Mouse (Mus musculus) lung, postnatal 0 days (tissue): Measurements from ENCODE around the gene Tpgs1. TPM values are rescaled to one million over a fixed set of nuclear protein-coding genes. Genes with fewer than 3 reads are reported as not detected.
"Not testable (repeated sequence)": the region's sequence is repeated elsewhere in the genome, so short reads cannot be mapped to it uniquely, and the experiment has no call there.

Source experiments
- ATAC-seq: fragments of 200-750 bp; cut with Nextera tagmentation; 2 replicates; pipeline ENCODE4 v1.8.0; 2017; ENCODE audit warnings: moderate library complexity
- DNase-seq: peaks from one replicate; pipeline ENCODE4 v3.0.0-alpha.2; 2016; ENCODE audit warnings: low spot score
- H3K27ac ChIP-seq: fragments of 300-500 bp; sonication (generic); 2 replicates; pipeline ENCODE4 v1.5.1; 2014; ENCODE audit warnings: antibody characterized with exemption, mild to moderate bottlenecking, low read length, mixed read lengths
- H3K27me3 ChIP-seq: fragments of 300-500 bp; sonication (generic); replicated peaks from 2 replicates; pipeline ENCODE4 v1.6.1; 2014; ENCODE audit warnings: low read length, mixed read lengths; ENCODE audit not compliant: insufficient read depth
- H3K36me3 ChIP-seq: fragments of 300-500 bp; sonication (generic); 2 replicates; pipeline ENCODE4 v1.6.1; 2014; ENCODE audit warnings: low read length, mixed read lengths; ENCODE audit not compliant: insufficient read depth
- H3K4me1 ChIP-seq: fragments of 300-500 bp; sonication (generic); 2 replicates; pipeline ENCODE4 v1.6.1; 2014; ENCODE audit warnings: antibody characterized with exemption, low read depth, low read length, mixed read lengths; ENCODE audit not compliant: insufficient read depth
- H3K4me2 ChIP-seq: fragments of 300-500 bp; sonication (generic); replicated peaks from 2 replicates; pipeline ENCODE4 v1.6.1; 2014; ENCODE audit warnings: low read depth, mild to moderate bottlenecking, low read length, moderate library complexity, mixed read lengths
- H3K4me3 ChIP-seq: fragments of 300-500 bp; sonication (generic); 2 replicates; pipeline ENCODE4 v1.5.1; 2014; ENCODE audit warnings: low read depth, low read length
- H3K9ac ChIP-seq: fragments of 300-500 bp; sonication (generic); replicated peaks from 2 replicates; pipeline ENCODE4 v1.6.1; 2014; ENCODE audit warnings: low read depth, mild to moderate bottlenecking
- H3K9me3 ChIP-seq: fragments of 300-500 bp; sonication (generic); 2 replicates; pipeline ENCODE4 v1.6.1; 2016; ENCODE audit warnings: low read length, mixed read lengths
- CTCF ChIP-seq: IDR thresholded peaks from 2 replicates; pipeline ENCODE4 v1.5.1; 2016; ENCODE audit warnings: antibody characterized with exemption, mild to moderate bottlenecking
- EP300 ChIP-seq: IDR thresholded peaks from 2 replicates; pipeline ENCODE4 v1.6.1; 2016; ENCODE audit warnings: antibody characterized with exemption, mild to moderate bottlenecking, control low read depth
- WGBS: fragments of 180-500 bp; shearing (Covaris S2); extraction: QIAGEN DNeasy Blood & Tissue Kit; methylation state at CpG from one replicate; pipeline ENCODE4 v1.1.7; 2014; 5-methylcytosine and 5-hydroxymethylcytosine counted together
- polyA plus RNA-seq: library from polyadenylated mRNA; unstranded; fragments of >200 nt; fragmentation: Nextera tagmentation; extraction: Ambion mirVana; gene quantifications from 2 replicates; pipeline ENCODE4 v1.2.1, GENCODE M21; 2015

Tpgs1 gene
- polyA plus RNA-seq, 1 experiment from 2014 or later = 71.2 TPM

GRCm38 (mm10) chr10:79700676-79701075 lies 31.5 kb downstream of the Tpgs1 start:
- peak overlapping the region; percentile 88 for H3K27ac ChIP-seq
- WGBS = 27% methylated on average over 7 of the region's 7 CpGs
- no peaks in the 10 kb centered on the region for H3K9me3 ChIP-seq
- no peak for TF ChIP-seq EP300
- no peak for TF ChIP-seq CTCF
- DNase-seq = no peak
- no peak overlapping the region for H3K4me2 ChIP-seq
- H3K4me1 ChIP-seq = peaks cover 30% of the 10 kb centered on the region; the same call in 1 of the 2 replicates
- no peak overlapping the region for H3K4me3 ChIP-seq
- ATAC-seq = no peak
- no peaks in the 10 kb centered on the region for H3K27me3 ChIP-seq
- no peak overlapping the region for H3K9ac ChIP-seq
- H3K36me3 ChIP-seq = no peaks in the 10 kb centered on the region

- no peak overlapping the region for H3K9ac ChIP-seq
- no peaks in the 10 kb centered on the region for H3K36me3 ChIP-seq
- no peak overlapping the region for H3K4me2 ChIP-seq
- H3K27ac ChIP-seq = peak overlapping the region; percentile 88
- H3K4me1 ChIP-seq = peaks cover 33% of the 10 kb centered on the region; the same call in 1 of the 2 replicates
- TF ChIP-seq CTCF (no peak), EP300 (peak; percentile 56)
- peak; percentile 93 for DNase-seq
- no peaks in the 10 kb centered on the region for H3K9me3 ChIP-seq
- no peak overlapping the region for H3K4me3 ChIP-seq
- 26% methylated on average over 10 of the region's 10 CpGs for WGBS
- peak; percentile 70 for ATAC-seq
- no peaks in the 10 kb centered on the region for H3K27me3 ChIP-seq
Measured at GRCm38 (mm10) chr10:79701443-79702129, 32.4 kb downstream of the Tpgs1 start.

DNA sequence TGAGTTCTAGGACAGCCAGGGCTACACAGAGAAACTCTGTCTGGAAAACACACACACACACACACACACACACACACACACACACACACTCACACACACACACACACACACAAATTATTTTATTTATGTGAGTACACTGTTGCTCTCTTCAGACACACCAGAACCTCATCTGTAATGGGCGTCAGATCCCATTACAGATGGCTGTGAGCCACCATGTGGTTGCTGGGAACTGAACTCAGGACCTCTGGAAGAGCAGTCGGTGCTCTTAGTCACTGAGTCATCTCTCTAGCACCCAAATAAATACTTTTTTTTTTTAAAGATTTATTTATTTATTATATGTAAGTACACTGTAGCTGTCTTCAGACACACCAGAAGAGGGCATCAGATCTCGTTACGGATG lies 33.8 kb downstream of the Tpgs1 start:
- H3K27ac ChIP-seq, H3K4me2 ChIP-seq, H3K9me3 ChIP-seq, H3K27me3 ChIP-seq, H3K9ac ChIP-seq, DNase-seq, H3K4me3 ChIP-seq, ATAC-seq, H3K36me3 ChIP-seq: not testable (repeated sequence)
- peaks cover 37% of the 10 kb centered on the region for H3K4me1 ChIP-seq
- WGBS = 68% methylated on average over 2 of the region's 4 CpGs

GRCm38 (mm10) chr10:79703541-79703940 lies 34.4 kb downstream of the Tpgs1 start:
- DNase-seq (no peak), ATAC-seq (no peak)
- 75% methylated on average over 10 of the region's 10 CpGs for WGBS
- no peak overlapping the region; the same call in 1 of the 2 replicates for H3K4me3 ChIP-seq
- H3K9me3 ChIP-seq = no peaks in the 10 kb centered on the region
- H3K4me2 ChIP-seq = peak overlapping the region; percentile 58
- TF ChIP-seq CTCF = no peak
- H3K27me3 ChIP-seq = no peaks in the 10 kb centered on the region
- H3K27ac ChIP-seq = 0 out of 2 replicates have a peak overlapping the region, but pooled peaks have one; percentile 54
- no peaks in the 10 kb centered on the region for H3K36me3 ChIP-seq
- no peak overlapping the region for H3K9ac ChIP-seq
- H3K4me1 ChIP-seq = peaks cover 31% of the 10 kb centered on the region

DNA sequence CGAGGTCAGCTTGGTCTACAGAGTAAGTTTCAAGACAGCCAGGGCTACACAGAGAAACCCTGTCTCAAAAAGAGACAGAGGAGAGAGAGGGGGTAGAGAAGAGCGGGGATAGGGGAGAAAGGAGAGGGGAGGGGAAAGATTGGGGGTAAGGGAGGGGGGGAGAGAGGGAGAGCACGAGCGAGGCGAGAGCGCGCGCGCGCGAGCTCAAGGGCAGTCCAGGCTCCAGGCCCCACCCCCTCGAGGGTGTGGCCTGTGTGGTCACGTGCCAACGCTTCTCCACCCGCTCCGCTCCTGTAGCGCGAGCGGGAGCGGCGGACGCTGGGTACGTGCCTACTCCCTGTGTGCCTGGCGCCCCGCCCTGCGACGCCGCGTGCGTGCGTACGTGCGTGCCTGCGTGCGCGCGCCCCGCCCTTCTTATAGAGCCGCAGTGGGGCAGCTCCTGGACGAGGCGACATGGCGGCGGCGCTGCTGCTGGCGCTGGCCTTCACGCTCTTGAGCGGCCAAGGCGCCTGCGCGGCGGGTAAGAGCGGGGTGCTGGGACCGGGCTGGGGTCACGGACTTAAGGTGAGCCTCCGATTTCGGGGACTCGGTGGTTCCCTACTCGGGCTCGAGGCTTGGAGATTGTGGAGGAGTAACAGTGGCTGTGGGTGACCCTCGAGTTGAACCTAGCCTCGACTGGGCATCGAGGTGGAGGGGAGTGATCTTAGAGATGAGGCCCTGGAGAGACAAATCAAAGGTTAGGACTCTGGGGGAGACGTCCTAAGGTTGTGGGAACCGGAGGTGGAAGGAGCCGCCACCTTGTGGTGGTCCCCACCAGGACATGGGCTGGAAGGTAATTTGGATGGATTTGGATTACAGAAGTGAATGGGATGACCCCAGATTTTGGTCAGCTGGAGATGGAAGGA lies 35.1 kb downstream of the Tpgs1 start, which contains the start of gene Bsg:
Gene Bsg (plus strand): TSS at position 427 of the 905 bp plus-strand sequence.
- under 1% methylated on average over 47 of the region's 65 CpGs for WGBS
- Histone ChIP-seq H3K4me1 (peaks cover 28% of the 10 kb centered on the region), H3K4me3 (peak within 1 kb of the TSS; percentile 65), H3K36me3 (no peaks in the 10 kb centered on the region; the same call in 1 of the 2 replicates), H3K27me3 (no peaks in the 10 kb centered on the region), H3K4me2 (peak within 1 kb of the TSS; percentile 58), H3K27ac (peak within 1 kb of the TSS; percentile 68), H3K9ac (peak within 1 kb of the TSS; percentile 80), H3K9me3 (no peaks in the 10 kb centered on the region)
- DNase-seq (peak; percentile 99), ATAC-seq (peak; percentile 94)
- TF ChIP-seq CTCF = peak; percentile 71
- no peak for TF ChIP-seq EP300

DNA sequence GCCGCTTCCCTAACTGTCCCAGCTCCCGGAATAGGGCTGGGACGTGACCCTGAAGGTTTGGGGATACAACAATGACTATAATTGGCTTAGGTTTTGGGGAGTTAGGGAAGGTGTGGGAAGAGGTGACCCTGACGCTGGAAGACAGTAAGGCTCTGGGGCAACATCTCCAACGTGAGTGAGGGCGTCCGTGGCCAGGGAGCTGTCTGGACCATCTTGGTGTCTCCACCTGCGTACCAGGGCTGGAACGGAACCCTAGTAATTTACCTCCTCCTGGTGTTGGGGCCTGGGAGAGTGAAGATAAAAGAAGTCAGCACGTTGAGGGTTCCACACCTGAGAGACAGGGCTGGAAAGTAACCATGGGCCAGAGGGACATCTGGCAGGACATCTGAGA lies 35.8 kb downstream of the Tpgs1 start:
- peak overlapping the region; percentile 80 for H3K9ac ChIP-seq
- no peak for TF ChIP-seq EP300
- no peak for TF ChIP-seq CTCF
- peaks cover 25% of the 10 kb centered on the region for H3K4me1 ChIP-seq
- H3K27me3 ChIP-seq = no peaks in the 10 kb centered on the region
- H3K4me3 ChIP-seq = peak overlapping the region; percentile 65
- peaks cover 1% of the 10 kb centered on the region for H3K36me3 ChIP-seq
- peak overlapping the region; percentile 58 for H3K4me2 ChIP-seq
- 3% methylated on average over 10 of the region's 10 CpGs for WGBS
- peak overlapping the region; percentile 68 for H3K27ac ChIP-seq
- ATAC-seq = no peak
- H3K9me3 ChIP-seq = no peaks in the 10 kb centered on the region
- no peak for DNase-seq
